Comparison of ENCODE assay signal across 9 mouse cellular contexts in the genomic region with DNA sequence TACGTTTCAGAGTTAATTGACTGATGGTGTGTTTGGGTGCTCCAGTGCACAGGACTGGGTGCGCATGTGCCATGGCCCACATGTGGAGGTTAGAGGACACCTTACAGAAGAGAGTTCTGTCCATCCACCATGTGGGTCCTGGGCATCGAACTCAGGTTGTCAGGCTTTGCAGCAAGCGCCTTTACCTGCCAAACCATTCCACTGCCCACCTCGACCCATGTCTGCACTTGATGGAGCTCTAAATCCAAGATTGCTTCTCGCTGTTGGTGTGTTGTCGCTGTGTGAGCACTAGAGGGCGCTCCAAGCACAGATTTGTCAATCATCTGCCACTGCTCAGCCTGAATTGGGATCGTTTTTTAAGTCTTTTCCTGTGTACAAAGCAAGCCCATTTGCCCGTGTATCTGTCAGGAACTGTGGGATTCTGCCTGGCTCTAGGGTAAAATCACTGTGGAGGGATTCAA. TPM values are rescaled to one million over a fixed set of nuclear protein-coding genes. Genes with fewer than 3 reads are reported as not detected.
DNase-seq lines count a peak whose midpoint lies in the region; ATAC-seq and TF ChIP-seq lines count a peak whose summit lies in the region.
"Had no signal": no experiment of that assay in that cellular context is flagged by ENCODE, and none has a peak within 500 bp of the region (broad histone marks: within the 10 kb centered on the region; RNA-seq: fewer than 3 reads in every experiment).

No protein-coding gene starts in this region.

- DNase-seq in A20 (ENCODE audit: low read depth, low spot score): peak; percentile 63
- DNase-seq in adrenal gland, postnatal 10 days: peak; percentile 78
- DNase-seq in embryo, embryonic 9.5 days (ENCODE audit: extremely low spot score): peak; percentile 74
- peak; percentile 59 for DNase-seq in liver, adult 2 months (ENCODE audit: extremely low read depth, low read depth, low spot score)
- DNase-seq in neural tube, embryonic 11.5 days (ENCODE audit: low spot score): peak; percentile 78

- no peak overlapping the region for H3K4me3 ChIP-seq in heart, embryonic 13.5 days
- no peak overlapping the region for H3K4me3 ChIP-seq in kidney, embryonic 16.5 days (ENCODE audit: low read length)
- no peak overlapping the region for H3K4me3 ChIP-seq in liver, adult 2 months (ENCODE audit: insufficient read depth, low read depth, low read length)
- H3K4me3 ChIP-seq in neural tube, embryonic 11.5 days (ENCODE audit: low read depth, low read length): no peak overlapping the region
- H3K4me3 ChIP-seq in stomach, embryonic 16.5 days (replicated peaks; ENCODE audit: low read length): no peak overlapping the region
- H3K4me3 ChIP-seq: embryonic facial prominence, embryonic 15.5 days had no signal

- no peak for TF ChIP-seq POLR2A in liver, adult 2 months (IDR thresholded peaks at IDR 0.05; ENCODE audit: extremely low read depth, insufficient read depth, low read length)

- WGBS in heart, embryonic 13.5 days: 17% methylated on average over 10 of the region's 10 CpGs
- WGBS in kidney, embryonic 16.5 days: 20% methylated on average over 10 of the region's 10 CpGs
- WGBS in liver, adult 2 months: 15% methylated on average over 10 of the region's 10 CpGs
- WGBS in neural tube, embryonic 11.5 days: 26% methylated on average over 10 of the region's 10 CpGs
- 20% methylated on average over 10 of the region's 10 CpGs for WGBS in stomach, embryonic 16.5 days

- 0 out of 2 replicates have a peak, but pooled peaks cover 2% of the 10 kb centered on the region for H3K4me1 ChIP-seq in heart, embryonic 13.5 days
- H3K4me1 ChIP-seq in kidney, embryonic 16.5 days (ENCODE audit: insufficient read depth, low read length): no peaks in the 10 kb centered on the region
- no peaks in the 10 kb centered on the region for H3K4me1 ChIP-seq in liver, adult 2 months (ENCODE audit: control insufficient read depth, insufficient read depth, low read length)
- no peaks in the 10 kb centered on the region for H3K4me1 ChIP-seq in neural tube, embryonic 11.5 days (ENCODE audit: control insufficient read depth, insufficient read depth, low read length)
- H3K4me1 ChIP-seq in stomach, embryonic 16.5 days (ENCODE audit: control insufficient read depth, insufficient read depth, low read length): no peaks in the 10 kb centered on the region
- H3K4me1 ChIP-seq: embryonic facial prominence, embryonic 15.5 days had no signal

- no peak overlapping the region for H3K27ac ChIP-seq in heart, embryonic 13.5 days (replicated peaks)
- no peak overlapping the region for H3K27ac ChIP-seq in kidney, embryonic 16.5 days (ENCODE audit: low read length)
- H3K27ac ChIP-seq in liver, adult 2 months (replicated peaks; ENCODE audit: insufficient read depth, low read depth, low read length): no peak overlapping the region
- H3K27ac ChIP-seq in neural tube, embryonic 11.5 days (ENCODE audit: low read depth, low read length): no peak overlapping the region
- no peak overlapping the region for H3K27ac ChIP-seq in stomach, embryonic 16.5 days (ENCODE audit: low read length)
- H3K27ac ChIP-seq: embryonic facial prominence, embryonic 15.5 days had no signal

- TF ChIP-seq CTCF in liver, adult 2 months (IDR thresholded peaks at IDR 0.05; ENCODE audit: low read depth, low read length): peak; percentile 89

- H3K4me2 ChIP-seq in heart, embryonic 13.5 days: peak overlapping the region; percentile 36; the same call in 1 of the 2 replicates
- H3K4me2 ChIP-seq in kidney, embryonic 16.5 days (replicated peaks; ENCODE audit: low read depth, low read length): no peak overlapping the region
- no peak overlapping the region for H3K4me2 ChIP-seq in neural tube, embryonic 11.5 days (ENCODE audit: low read depth)
- no peak overlapping the region for H3K4me2 ChIP-seq in stomach, embryonic 16.5 days (ENCODE audit: low read depth, low read length)
- H3K4me2 ChIP-seq: embryonic facial prominence, embryonic 15.5 days had no signal

- no peaks in the 10 kb centered on the region for H3K36me3 ChIP-seq in heart, embryonic 13.5 days
- H3K36me3 ChIP-seq in kidney, embryonic 16.5 days (ENCODE audit: insufficient read depth, low read length): no peaks in the 10 kb centered on the region
- no peaks in the 10 kb centered on the region for H3K36me3 ChIP-seq in liver, adult 2 months (ENCODE audit: control insufficient read depth, insufficient read depth, low read length)
- no peaks in the 10 kb centered on the region for H3K36me3 ChIP-seq in neural tube, embryonic 11.5 days (ENCODE audit: control insufficient read depth, insufficient read depth, low read length)
- no peaks in the 10 kb centered on the region for H3K36me3 ChIP-seq in stomach, embryonic 16.5 days (ENCODE audit: control insufficient read depth, insufficient read depth, low read length)
- H3K36me3 ChIP-seq: embryonic facial prominence, embryonic 15.5 days had no signal

- no peaks in the 10 kb centered on the region for H3K79me2 ChIP-seq in liver, adult 2 months (ENCODE audit: control insufficient read depth, insufficient read depth, low read length)

- peak; percentile 31; the same call in 1 of the 2 replicates for ATAC-seq in heart, embryonic 13.5 days (ENCODE audit: extremely low read depth, insufficient number of reproducible peaks, low FRiP score, low TSS enrichment)
- peak; percentile 57 for ATAC-seq in kidney, embryonic 16.5 days (ENCODE audit: low FRiP score, low TSS enrichment)
- ATAC-seq in neural tube, embryonic 11.5 days (ENCODE audit: insufficient read depth, low FRiP score, low TSS enrichment): peak; percentile 51
- peak; percentile 37; the same call in 1 of the 2 replicates for ATAC-seq in stomach, embryonic 16.5 days (ENCODE audit: insufficient read depth, low FRiP score)

- H3K27me3 ChIP-seq in heart, embryonic 13.5 days (replicated peaks): peaks cover 12% of the 10 kb centered on the region; the same call in 1 of the 2 replicates
- H3K27me3 ChIP-seq in kidney, embryonic 16.5 days (ENCODE audit: insufficient read depth, low read length): no peaks in the 10 kb centered on the region; the same call in 1 of the 2 replicates
- no peaks in the 10 kb centered on the region for H3K27me3 ChIP-seq in liver, adult 2 months (ENCODE audit: control insufficient read depth, insufficient read depth, low read length)
- H3K27me3 ChIP-seq in neural tube, embryonic 11.5 days (ENCODE audit: control insufficient read depth, insufficient read depth, low read length): no peaks in the 10 kb centered on the region
- no peaks in the 10 kb centered on the region for H3K27me3 ChIP-seq in stomach, embryonic 16.5 days (ENCODE audit: control insufficient read depth, insufficient read depth, low read length)

- H3K9me3 ChIP-seq in heart, embryonic 13.5 days: peaks cover 9% of the 10 kb centered on the region; the same call in 1 of the 2 replicates
- no peaks in the 10 kb centered on the region for H3K9me3 ChIP-seq in kidney, embryonic 16.5 days (ENCODE audit: low read length)
- H3K9me3 ChIP-seq in neural tube, embryonic 11.5 days (ENCODE audit: control insufficient read depth, low read length): no peaks in the 10 kb centered on the region
- no peaks in the 10 kb centered on the region for H3K9me3 ChIP-seq in stomach, embryonic 16.5 days (replicated peaks; ENCODE audit: control insufficient read depth, low read length)
- H3K9me3 ChIP-seq: embryonic facial prominence, embryonic 15.5 days had no signal

- no peak overlapping the region for H3K9ac ChIP-seq in heart, embryonic 13.5 days
- H3K9ac ChIP-seq in kidney, embryonic 16.5 days (replicated peaks; ENCODE audit: low read length): no peak overlapping the region
- no peak overlapping the region for H3K9ac ChIP-seq in liver, adult 2 months (ENCODE audit: low read depth, low read length)
- H3K9ac ChIP-seq in neural tube, embryonic 11.5 days (ENCODE audit: low read length): no peak overlapping the region
- H3K9ac ChIP-seq in stomach, embryonic 16.5 days (ENCODE audit: low read length): no peak overlapping the region
- H3K9ac ChIP-seq: embryonic facial prominence, embryonic 15.5 days had no signal

RNA-seq across cellular contexts. Expression of gene Gm11077, which starts 14.1 kb away (rescaled TPM):
- total RNA-seq in adrenal gland, postnatal 10 days (2021): not detected
- not detected in 2 replicates for polyA plus RNA-seq in heart, embryonic 13.5 days (2015; fragmentation: Nextera tagmentation; extraction: Ambion mirVana)
- not detected in 2 replicates for polyA plus RNA-seq in kidney, embryonic 16.5 days (2015; fragmentation: Nextera tagmentation; extraction: Ambion mirVana)
- not detected in 2 replicates for total RNA-seq in liver, adult 2 months (2014; rRNA removed)
- not detected in 2 replicates for polyA plus RNA-seq in liver, adult 2 months (2012; rRNA removed)
- polyA plus RNA-seq in neural tube, embryonic 11.5 days (2014; fragmentation: Nextera tagmentation; extraction: Ambion mirVana): not detected in 2 replicates
- not detected in 2 replicates for polyA plus RNA-seq in stomach, embryonic 16.5 days (2015; fragmentation: Nextera tagmentation; extraction: Ambion mirVana)
- polyA plus RNA-seq: embryonic facial prominence, embryonic 15.5 days had no signal
